Mouse (Mus musculus) layer of hippocampus, postnatal 25 days (tissue): ENCODE data around the gene G430095P16Rik. TPM values are rescaled to one million over a fixed set of nuclear protein-coding genes. Genes with fewer than 3 reads are reported as not detected.
A peak's percentile ranks its signal among the peaks of the same experiment; 100 is the strongest.

Experiments used
- DNase-seq, 2 experiments: peaks; one replicate each; pipeline ENCODE4 v3.0.0; 2022; ENCODE audit warnings: mixed read lengths in 2 of 2, low spot score in 1 of 2; ENCODE audit errors: extremely low spot score in 1 of 2
- total RNA-seq, 2 experiments: library from RNA; stranded (reverse); gene quantifications; 2 replicates each; pipeline ENCODE4 v1.2.3; 2021

The G430095P16Rik gene
- total RNA-seq, 2 experiments from 2014 or later = not detected

GRCm38 (mm10) chr8:84767221-84767620 is 44.4 kb downstream of the G430095P16Rik start:
- no peak for DNase-seq

- DNase-seq = no peak
These were observed 45.7 kb downstream of the G430095P16Rik start for GRCm38 (mm10) chr8:84768343-84769095.

DNA sequence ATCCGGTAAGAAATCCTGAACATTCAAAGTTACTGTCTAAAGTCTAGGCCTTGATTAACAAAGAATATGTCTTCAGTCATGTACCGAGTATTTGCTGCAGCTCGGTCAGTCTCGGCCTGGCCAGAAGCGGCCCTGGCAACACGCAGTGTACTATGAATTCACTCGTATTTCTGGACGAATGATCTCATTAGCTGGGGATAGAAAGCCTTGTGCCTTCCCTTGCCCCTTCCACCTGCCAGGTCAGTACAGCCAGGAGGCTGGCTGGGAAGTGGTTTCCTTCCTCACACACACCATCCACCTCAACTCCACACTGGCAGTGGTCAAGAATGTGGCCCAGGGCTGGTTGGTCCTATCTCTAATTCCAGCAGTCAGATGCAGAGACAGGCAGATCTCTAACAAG is 46.5 kb downstream of the G430095P16Rik start:
- DNase-seq = no peak

DNA sequence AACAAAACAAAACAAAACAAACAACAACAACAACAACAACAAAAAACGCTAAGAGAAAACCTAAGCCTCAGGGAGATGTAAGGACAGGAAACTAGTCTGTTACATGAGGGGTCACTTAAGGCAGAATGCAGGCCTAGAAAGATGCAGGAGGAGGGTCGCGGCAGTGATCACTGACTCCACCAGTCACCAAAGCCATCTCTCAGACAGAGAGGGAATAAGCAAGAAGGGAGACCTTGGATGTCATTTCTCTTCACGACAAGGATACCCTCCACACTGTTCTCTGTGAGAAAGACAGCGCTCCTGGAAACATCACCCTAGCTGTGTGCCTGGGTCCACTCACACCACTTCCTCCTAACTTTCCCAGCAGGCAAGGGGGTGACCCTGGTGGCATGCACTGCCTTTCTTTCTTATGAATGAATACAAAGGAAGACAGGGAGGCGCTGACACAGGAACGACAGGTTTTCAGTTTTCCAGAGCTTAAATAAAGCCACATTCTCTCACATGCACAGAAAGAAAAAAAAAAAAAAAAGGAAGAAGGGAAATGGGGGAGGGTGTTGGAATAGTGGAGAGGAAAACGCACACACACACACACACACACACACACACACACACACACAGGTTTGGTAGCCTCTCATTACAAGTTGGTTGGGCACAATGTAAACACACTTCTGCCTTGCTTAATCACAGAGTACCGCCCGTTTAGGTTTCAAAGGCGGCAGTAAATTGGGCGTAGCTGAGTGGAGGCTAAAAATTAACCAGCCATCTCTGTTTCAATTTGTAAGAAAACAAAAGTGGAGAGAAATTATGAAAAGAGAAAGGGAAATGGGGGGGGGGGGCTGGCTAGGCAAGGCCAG is 47.5 kb downstream of the G430095P16Rik start:
- no peak for DNase-seq

DNA sequence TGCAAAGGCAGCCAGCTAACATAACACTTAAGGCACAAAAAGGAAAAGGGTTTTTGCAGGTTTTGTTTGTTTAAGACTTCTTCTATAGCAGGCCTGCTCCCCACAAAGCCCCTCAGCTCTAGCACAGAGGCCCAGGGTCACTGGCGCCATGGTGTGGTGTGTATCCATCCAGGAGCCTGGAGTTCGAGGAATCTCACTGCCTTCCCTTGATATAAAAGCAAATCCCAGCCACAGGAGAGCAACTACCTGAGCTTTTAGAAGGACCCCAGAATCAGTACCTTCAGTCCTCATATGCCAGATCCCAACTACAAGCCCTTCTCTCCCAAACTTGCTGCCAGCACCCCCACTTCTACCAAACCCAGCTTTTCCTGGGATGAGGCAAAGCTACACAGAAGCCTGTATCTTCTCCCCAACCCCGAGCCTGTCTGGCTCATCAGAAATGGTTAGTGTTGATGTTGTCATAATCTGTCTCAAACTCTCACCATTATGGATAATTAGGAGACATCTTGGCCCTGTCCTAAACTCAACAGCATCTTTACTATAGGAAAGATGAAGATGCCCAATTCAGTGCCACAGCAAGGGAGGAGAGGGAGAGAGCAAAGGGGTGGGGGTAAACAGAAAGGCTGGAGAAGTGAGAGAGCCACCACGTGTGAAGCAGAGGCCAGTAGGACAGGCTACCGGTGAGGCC is 48.3 kb downstream of the G430095P16Rik start:
- no peak for DNase-seq

- no peak for DNase-seq
These were observed 49.2 kb downstream of the G430095P16Rik start for GRCm38 (mm10) chr8:84771941-84772378.

- DNase-seq = no peak
These were observed 49.8 kb downstream of the G430095P16Rik start for GRCm38 (mm10) chr8:84772628-84773027.

GRCm38 (mm10) chr8:84773304-84773703 is 50.5 kb downstream of the G430095P16Rik start:
- no peak for DNase-seq

DNA sequence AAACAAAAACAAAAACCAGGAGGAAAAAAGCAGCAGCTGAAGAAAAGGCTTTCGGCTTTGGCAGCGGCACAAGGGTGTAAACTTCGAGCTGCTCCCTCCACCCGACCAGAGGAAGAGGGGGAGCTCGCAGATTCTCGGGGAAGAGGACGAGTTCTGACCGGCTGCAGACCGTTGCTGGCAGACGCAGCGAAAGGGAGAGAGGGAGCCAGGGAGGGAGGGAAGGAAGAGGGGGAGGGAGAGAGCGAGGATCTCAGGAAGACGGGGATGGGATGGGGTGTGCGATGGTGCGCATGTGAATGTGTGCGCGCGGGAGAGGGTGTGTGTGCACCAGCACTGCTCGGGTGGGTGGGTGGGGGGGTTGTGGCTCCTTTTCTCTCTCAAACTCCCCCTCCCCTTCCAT is 51.0 kb downstream of the G430095P16Rik start:
- peak in 1 of 2 experiments; percentile 62 for DNase-seq

DNA sequence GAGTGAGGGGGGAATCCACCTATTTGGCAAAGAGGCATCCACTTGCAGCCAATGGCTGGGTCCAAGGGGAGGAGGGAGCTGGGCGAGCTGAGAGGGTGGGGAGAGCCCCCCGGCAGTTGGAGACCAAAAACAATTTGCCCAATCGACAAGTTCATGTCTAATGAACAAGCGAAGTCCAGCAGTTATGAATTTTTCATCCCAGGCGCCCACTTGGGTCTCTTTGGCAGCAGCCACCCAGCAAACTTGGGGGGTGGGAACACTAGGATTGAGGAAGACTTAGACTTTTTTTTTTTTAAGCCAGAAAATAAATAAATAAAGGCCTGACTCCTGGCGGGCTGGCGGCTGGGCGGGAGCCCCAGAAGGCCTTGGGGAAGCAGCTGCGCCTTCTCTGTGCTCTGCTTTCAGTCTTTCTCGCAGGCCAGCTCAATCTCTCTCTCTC is 51.7 kb downstream of the G430095P16Rik start:
- peak in 1 of 2 experiments; percentile 64 for DNase-seq

- DNase-seq = no peak
These were observed 52.3 kb downstream of the G430095P16Rik start for GRCm38 (mm10) chr8:84775105-84775591.

DNA sequence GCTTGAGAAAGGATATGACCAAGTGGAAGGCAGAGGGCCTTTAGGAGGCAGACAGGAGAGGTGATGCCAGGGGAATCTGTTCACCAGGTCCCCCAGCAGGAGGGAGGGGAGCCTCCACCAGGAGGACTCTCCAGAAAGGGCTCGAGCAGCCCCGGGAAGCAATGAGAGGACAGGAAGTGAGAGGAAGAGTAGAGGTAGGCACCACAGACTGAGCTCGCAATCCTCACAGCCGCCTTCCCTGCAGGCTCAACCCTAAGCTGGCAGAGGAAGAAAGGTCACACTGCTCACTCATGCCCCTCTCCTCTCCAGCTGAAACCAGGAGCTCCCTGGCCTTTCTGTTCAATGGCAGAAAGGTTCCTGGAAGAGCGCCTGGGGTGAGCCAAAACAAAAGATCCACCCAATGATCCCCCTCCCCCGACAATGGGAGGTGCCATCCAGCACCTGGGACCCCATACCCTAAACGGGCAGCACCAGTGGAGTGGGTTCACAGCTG is 52.9 kb downstream of the G430095P16Rik start:
- DNase-seq = no peak

Other genes starting within 250 kb of the G430095P16Rik start
- gene Ier2, start 60.2 kb upstream of the G430095P16Rik start, total RNA-seq = 1 to 10 TPM; 8.8 to 9.6 TPM
- 100 to 1,000 TPM in 1 of 2 experiments, 10 to 100 TPM in 1; 83.4 to 101 TPM for gene Trmt1, start 36.7 kb upstream of the G430095P16Rik start, total RNA-seq
- 10 to 100 TPM; 88.9 to 91.0 TPM for gene Nacc1, start 35.1 kb upstream of the G430095P16Rik start, total RNA-seq
- 1 to 10 TPM; 2.1 to 2.8 TPM for gene Lyl1, start 21.6 kb upstream of the G430095P16Rik start, total RNA-seq
- gene Nfix, start 77.3 kb downstream of the G430095P16Rik start, total RNA-seq = 100 to 1,000 TPM; 406 to 477 TPM
- gene Dand5, start 99.8 kb downstream of the G430095P16Rik start, total RNA-seq = 10 to 100 TPM in 1 of 2 experiments, 1 to 10 TPM in 1; 9.3 to 10.6 TPM
- gene Gadd45gip1, start 108.5 kb downstream of the G430095P16Rik start, total RNA-seq = 10 to 100 TPM; 23.7 to 27.3 TPM
- 10 to 100 TPM; 67.0 to 69.7 TPM for gene Rad23a, start 117.7 kb downstream of the G430095P16Rik start, total RNA-seq
- gene Calr, start 123.9 kb downstream of the G430095P16Rik start, total RNA-seq = 100 to 1,000 TPM; 473 to 552 TPM
- gene Farsa, start 134.0 kb downstream of the G430095P16Rik start, total RNA-seq = 10 to 100 TPM; 52.4 to 53.3 TPM
- 10 to 100 TPM; 16.5 to 18.0 TPM for gene Syce2, start 149.1 kb downstream of the G430095P16Rik start, total RNA-seq
- 10 to 100 TPM; 32.4 to 39.7 TPM for gene Gcdh, start 170.9 kb downstream of the G430095P16Rik start, total RNA-seq
- gene Klf1, start 178.9 kb downstream of the G430095P16Rik start, total RNA-seq = under 1 TPM in 1 of 2 experiments, not detected in 1; 0.17 TPM
- 1 to 10 TPM; 3.7 to 4.3 TPM for gene Dnase2a, start 185.6 kb downstream of the G430095P16Rik start, total RNA-seq
- gene Mast1, start 214.4 kb downstream of the G430095P16Rik start, total RNA-seq = 100 to 1,000 TPM in 1 of 2 experiments, 10 to 100 TPM in 1; 75.7 to 100 TPM
- gene Rtbdn, start 224.0 kb downstream of the G430095P16Rik start, total RNA-seq = 1 to 10 TPM in 1 of 2 experiments, under 1 TPM in 1; 0.47 to 1.3 TPM
- gene Gm49661, start 246.4 kb downstream of the G430095P16Rik start, total RNA-seq = not detected
- 100 to 1,000 TPM; 335 to 353 TPM for gene Prdx2, start 246.6 kb downstream of the G430095P16Rik start, total RNA-seq
- gene Rnaseh2a, start 246.8 kb downstream of the G430095P16Rik start, total RNA-seq = 10 to 100 TPM; 37.1 to 41.5 TPM